Mouse (Mus musculus) small intestine, adult 2 months (tissue): ENCODE measurements around the gene Ttc9c.

ENCODE experiments used
- CTCF ChIP-seq: fragments of 200-500 bp; IDR thresholded peaks from 2 replicates; pipeline ENCODE4 v1.5.1; 2012; ENCODE audit warnings: low read depth, mild to moderate bottlenecking, control low read depth, inconsistent platforms, low read length, moderate library complexity, mixed read lengths; ENCODE audit not compliant: insufficient replicate concordance, insufficient read length; ENCODE audit errors: extremely low read depth
- POLR2A ChIP-seq: fragments of 200-500 bp; IDR thresholded peaks from 2 replicates; pipeline ENCODE4 v1.6.1; 2012; ENCODE audit warnings: low read depth, mild to moderate bottlenecking, control low read depth, inconsistent platforms, low read length, moderate library complexity

- TF ChIP-seq POLR2A (no peak), CTCF (0 out of 2 replicates have a peak, but pooled peaks have one; percentile 6)
Measured at GRCm38 (mm10) chr19:8844371-8845129, 25.4 kb upstream of the Ttc9c start.
